15 mouse cellular contexts compared by ENCODE assay signal in the genomic region with DNA sequence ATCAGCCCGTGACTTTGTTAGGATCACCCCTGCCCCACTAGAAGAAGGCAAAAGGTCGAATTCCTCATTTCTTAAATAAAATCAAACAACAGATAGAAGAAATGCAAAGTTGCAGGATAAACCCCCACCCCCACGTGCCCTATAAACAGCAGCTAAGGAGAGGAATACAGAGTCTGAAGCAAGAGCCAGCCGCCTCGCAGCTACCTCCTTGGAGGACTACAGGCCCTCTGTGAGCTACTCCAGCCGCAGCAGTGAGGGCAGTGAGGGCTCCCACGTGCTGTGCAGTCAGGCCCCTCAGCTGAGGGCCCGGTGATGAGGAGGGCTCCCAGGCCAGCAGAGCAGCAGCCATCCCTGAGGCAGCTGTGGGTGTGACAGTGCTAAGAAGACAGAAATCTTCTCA.
"Had no signal": no experiment of that assay in that cellular context is flagged by ENCODE, and none has a peak within 500 bp of the region (broad histone marks: within the 10 kb centered on the region; RNA-seq: fewer than 3 reads in every experiment).

No protein-coding gene starts in this region.

- H3K4me2 ChIP-seq: limb, embryonic 15.5 days; liver, embryonic 12.5 days; lung, embryonic 15.5 days; midbrain, embryonic 12.5 days; neural tube, embryonic 13.5 days had no signal

- H3K4me1 ChIP-seq: liver, embryonic 12.5 days; lung, embryonic 15.5 days; midbrain, embryonic 12.5 days; neural tube, embryonic 13.5 days had no signal

- DNase-seq: layer of hippocampus, postnatal 36 days; lung, postnatal 14 days; retina, postnatal 1 day; right cerebral cortex, postnatal 4 days; thymus, postnatal 25 days had no signal

- H3K27me3 ChIP-seq: limb, embryonic 15.5 days; liver, embryonic 12.5 days; lung, embryonic 15.5 days; megakaryocyte, embryonic 14.5 days; midbrain, embryonic 12.5 days; neural tube, embryonic 13.5 days had no signal

- ATAC-seq: hindbrain, embryonic 16.5 days; inflammation-experienced regulatory T-cells, adult 6 months; liver, embryonic 12.5 days; midbrain, embryonic 16.5 days had no signal

- H3K9ac ChIP-seq: limb, embryonic 15.5 days; liver, embryonic 12.5 days; lung, embryonic 15.5 days; midbrain, embryonic 12.5 days; neural tube, embryonic 13.5 days had no signal

- H3K4me3 ChIP-seq: limb, embryonic 15.5 days; liver, embryonic 12.5 days; lung, embryonic 15.5 days; megakaryocyte, embryonic 14.5 days; midbrain, embryonic 12.5 days; neural tube, embryonic 13.5 days had no signal

- H3K27ac ChIP-seq: limb, embryonic 15.5 days; liver, embryonic 12.5 days; lung, embryonic 15.5 days; macrophage; midbrain, embryonic 12.5 days; neural tube, embryonic 13.5 days had no signal

- H3K9me3 ChIP-seq: limb, embryonic 15.5 days; liver, embryonic 12.5 days; lung, embryonic 15.5 days; megakaryocyte, embryonic 14.5 days; midbrain, embryonic 12.5 days; neural tube, embryonic 13.5 days had no signal
